Mouse (Mus musculus) ovary, postnatal 14 days (tissue): ENCODE results near the gene Hist1h2ba.

Experiments used
- DNase-seq: peaks from one replicate; pipeline ENCODE4 v3.0.0; 2022; ENCODE audit warnings: low spot score

Gene Hist1h2ba

DNA sequence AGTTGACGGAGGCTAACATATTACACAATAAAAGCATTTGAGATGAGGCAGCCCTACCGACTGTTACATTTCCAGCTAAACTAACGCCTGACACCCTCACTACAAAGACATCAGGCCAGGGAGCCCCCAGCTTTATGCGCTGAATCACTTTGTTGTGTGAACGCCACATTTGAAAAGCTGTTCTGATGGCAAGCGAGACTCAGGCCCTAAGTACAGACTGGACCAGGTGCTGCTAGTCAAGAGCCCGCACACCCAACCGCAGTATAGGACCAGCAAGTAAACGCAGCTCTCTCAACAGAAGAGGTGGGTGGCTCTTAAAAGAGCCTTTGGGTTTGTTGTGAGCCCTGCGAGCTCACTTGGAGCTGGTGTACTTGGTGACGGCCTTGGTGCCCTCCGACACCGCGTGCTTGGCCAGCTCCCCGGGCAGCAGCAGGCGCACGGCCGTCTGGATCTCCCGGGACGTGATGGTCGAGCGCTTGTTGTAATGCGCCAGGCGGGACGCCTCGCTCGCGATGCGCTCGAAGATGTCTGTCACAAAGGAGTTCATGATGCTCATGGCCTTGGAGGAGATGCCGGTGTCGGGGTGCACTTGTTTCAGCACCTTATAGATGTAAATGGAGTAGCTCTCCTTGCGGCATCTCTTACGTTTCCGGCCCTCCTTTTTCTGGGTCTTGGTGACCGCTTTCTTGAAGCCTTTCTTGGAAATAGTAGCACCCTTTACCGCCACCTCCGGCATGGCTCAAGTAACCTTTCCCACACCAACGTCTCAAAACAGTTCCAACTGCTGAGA is at the start of gene Hist1h2ba:
TSS of gene Hist1h2ba (minus strand) at position 736 of the 790 bp plus-strand sequence.
- DNase-seq, result no peak

DNA sequence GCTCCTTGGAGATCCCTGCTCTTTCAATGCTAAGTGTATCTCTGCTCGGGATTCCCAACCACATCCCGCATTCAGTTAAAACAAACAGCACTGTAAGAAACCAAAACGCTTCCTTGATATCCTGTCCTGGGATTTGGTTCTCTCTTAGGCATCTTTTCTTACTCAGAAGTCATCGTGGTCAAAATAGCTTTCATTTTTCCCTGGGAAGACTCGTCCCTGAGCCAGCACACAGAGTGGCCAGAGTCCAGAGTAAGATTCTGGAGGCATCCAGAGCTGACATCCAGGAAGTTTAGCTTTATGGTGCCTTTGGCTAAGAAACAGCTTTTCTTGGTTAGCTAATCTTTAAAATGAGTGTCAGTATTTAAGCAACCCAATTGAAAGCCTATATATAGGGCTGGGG is 38.3 kb upstream of the Hist1h2ba start:
- DNase-seq, result no peak

DNA sequence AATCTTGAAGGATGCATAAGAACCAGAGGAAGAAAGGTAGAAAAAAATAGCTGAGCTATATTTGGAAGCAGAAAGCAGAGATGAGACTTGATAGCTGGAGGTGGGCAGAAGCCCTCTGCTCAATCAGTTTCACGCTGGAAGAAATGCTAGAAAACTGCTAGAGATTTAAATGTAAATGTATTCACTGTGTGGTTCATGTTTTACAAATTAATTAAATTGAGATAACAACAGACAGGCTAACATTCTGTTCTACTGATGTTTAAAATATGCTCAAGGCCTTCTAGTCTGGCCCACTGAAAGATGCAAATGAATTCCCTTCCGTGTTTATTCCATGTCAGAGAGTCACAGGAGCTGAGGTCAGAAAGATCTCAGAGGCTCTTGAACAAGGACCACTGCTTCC is 37.9 kb upstream of the Hist1h2ba start:
- no peak for DNase-seq

DNA sequence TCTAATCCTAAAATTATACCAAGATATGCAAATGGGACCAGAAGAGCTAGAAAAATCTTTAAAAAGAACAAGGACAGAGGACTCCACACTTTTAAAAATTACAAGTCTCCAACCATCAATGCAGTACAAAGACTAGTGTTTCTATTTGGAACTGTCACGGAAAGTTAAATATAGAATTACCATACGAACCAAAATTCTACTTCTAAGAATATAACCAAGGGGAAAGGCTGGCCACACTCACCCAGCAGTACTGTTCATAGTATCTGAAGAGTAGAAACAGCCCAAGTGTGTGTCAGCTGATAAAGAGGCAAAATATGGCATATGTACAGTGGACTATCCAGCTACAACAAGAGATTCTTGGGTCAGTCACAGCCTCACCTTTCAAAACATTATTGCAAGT is 31.0 kb upstream of the Hist1h2ba start:
- DNase-seq, result no peak

DNA sequence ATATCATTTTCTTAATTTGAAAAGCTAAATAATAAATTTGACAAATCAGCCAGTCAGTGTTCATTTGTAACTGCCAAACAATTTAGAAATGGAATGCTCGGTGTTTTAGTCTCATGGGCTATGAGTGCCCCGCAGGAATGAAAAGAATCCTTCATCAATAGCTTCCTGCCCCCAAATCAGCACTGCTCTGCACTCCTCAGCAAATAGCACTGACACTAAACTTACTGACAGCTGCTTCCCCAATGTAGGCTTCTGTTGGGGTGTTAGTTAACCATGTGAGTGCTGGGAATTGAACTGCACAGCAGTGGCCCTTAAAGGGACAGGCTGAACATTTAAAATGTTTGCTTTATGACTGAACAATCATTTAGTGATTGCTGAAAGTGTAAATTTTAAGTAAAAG is 25.8 kb upstream of the Hist1h2ba start:
- no peak for DNase-seq

DNA sequence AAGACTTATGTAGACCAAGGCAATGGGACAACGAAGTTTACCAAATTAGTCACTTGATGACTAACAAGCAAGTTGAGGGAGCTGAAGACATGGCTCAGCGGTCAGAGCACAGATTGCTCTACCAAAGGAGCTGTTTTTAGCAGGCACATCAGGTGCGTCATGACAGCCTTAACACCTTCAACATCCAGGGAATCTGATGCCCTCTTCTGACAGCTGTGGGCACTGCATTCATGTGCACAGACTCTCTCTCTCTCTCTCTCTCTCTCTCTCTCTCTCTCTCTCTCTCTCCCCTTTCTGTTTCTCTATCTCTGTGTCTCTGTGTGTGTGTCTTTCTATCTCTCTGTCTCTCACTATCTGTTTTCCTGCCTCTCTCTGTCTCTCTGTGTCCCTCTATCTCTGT is 17.0 kb upstream of the Hist1h2ba start:
- no peak for DNase-seq

DNA sequence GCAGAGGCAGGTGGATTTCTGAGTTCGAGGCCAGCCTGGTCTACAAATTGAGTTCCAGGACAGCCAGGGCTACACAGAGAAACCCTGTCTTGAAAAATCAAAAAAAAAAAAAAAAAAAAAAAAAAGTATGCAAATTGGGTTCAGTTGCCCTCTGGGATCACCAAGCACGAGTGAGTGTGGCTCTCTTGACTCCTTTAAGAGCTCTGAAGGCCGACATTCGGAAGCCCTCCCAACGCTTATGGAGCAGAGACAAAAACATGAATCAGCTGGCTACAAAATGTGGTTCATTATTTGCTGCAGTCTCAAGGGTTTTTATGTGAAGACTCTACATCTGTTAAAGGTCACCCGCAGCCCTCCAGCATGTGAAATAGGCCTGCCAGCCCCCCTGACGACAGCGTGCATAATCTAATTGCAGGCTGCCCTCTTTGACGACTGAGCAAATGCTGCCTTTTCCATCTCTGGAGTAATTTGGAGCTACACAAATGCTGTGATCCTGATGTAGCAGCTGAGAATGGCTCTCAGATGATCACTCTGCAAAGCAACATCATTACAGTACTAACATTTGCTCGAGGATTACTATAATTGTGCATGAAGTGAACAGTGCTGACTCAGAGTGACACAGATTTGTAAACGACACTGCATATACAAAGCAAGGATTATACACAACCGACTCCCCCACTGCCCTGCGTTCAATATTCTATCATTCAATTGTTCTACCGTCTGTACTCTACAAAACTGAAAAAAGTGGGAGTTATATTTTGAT is 15.7 kb upstream of the Hist1h2ba start:
- no peak for DNase-seq

DNA sequence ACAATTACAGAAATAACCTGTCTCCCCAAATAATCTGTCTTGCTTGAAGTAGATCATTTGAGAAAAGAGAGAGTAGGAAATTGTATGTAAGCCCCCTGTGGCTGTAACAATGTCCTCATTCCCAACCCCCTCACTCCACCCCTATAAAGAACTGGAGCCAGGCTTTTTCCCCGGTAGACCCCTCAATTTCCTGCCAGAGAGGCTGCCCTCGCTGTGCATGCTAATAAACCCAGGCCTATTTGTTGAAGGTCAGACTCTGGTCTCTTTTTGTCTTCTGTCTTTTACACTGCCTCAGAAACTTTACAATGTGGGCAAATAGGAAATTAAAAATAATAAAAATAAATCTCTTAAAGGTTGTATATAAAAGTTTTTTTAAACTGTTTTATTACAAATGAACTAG is 12.3 kb upstream of the Hist1h2ba start:
- DNase-seq, result no peak

DNA sequence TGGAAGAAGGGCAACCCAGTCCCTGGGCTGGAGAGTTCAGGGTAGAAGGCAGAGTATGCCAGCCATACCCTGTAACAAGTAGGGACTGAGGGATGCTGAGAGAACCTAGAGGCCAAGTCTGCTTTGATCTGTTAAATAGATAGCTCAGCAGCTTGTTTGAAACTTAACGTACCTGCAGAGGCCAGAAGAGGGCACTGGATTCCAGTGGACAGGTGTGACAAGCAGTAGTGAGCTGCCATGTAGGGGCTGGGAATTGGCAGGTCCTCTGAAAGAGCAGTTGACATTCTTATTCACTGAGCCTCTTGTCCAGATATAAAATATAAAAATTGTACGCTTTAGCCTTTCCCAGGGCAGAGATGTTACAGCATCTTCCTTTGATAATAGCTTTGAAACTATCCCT is 8.9 kb upstream of the Hist1h2ba start:
- no peak for DNase-seq

DNA sequence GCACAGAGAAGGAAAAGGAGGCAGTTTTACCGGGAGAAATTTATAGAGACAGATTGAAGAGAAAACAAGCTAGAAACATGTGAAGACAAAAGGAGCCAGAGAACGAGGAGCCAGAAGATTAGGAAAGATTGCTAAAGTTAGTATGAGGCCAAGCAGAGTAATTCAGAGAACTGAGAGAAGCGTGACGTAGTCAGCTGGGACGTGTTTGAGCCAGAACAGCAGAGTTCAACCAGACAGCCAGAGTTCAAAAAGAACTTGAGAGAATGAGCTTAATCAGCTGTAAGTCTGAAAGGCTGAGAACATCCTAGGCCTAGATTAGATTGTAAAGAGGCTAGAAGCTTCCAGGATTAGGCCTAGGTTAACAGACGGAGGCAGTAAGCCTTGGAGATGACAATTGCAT is 6.3 kb upstream of the Hist1h2ba start:
- no peak for DNase-seq

DNA sequence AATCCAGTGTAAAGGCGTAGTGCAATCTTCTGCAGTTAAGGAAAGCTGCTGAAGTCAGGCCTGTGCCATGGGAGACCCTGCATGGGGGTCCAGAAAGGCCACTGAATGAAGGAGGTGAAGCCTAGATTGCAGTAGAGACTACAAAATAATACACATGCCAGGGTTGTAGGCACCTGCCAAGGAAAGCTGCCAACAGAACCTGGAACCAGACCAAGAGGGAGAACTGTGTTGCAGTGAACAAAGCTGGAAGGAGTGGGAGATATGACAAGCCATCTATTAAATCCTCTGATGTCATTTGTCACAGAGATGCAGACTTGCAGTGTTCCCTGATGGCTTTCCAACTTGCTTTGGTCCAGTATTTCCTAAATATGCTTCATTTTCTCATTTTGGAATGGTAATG is 4.7 kb upstream of the Hist1h2ba start:
- peak; percentile 41 for DNase-seq

DNA sequence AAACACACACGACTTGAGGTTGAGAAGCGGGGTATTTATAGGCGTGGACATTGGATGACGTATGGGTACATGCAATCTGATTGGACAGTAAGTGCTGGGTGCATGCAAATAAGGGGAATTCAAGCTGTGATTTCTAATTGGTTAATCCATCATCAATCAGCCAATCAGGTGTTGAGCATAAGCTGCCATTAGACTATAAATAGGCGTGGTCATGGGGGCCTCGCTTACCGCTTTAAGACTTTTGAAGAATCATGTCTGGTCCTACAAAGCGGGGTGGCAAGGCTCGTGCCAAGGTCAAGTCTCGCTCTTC is 210 bp upstream of the Hist1h2ba start, which contains the start of gene Hist1h2aa:
TSS of gene Hist1h2aa (plus strand) at position 252 of the 310 bp plus-strand sequence.
- DNase-seq, result no peak

DNA sequence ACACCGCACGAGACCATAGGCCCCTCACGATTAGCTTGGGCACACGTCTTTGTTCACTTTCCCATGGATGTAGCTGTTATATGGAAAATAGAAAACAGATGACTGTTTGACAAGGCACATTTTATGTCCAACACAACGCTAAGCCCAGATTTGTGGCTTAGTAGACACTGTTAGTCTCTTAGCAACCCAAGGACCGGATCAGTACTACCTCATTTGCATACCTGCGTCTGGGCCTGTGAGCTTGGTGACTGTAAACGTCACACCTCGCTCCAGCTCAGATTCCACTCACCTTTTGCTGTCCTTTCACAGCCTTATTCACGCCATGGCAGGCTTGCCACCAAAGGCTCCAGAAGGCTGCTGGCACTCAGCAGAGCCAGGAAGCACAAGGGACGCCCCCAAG is 3.1 kb downstream of the Hist1h2ba start:
- no peak for DNase-seq

DNA sequence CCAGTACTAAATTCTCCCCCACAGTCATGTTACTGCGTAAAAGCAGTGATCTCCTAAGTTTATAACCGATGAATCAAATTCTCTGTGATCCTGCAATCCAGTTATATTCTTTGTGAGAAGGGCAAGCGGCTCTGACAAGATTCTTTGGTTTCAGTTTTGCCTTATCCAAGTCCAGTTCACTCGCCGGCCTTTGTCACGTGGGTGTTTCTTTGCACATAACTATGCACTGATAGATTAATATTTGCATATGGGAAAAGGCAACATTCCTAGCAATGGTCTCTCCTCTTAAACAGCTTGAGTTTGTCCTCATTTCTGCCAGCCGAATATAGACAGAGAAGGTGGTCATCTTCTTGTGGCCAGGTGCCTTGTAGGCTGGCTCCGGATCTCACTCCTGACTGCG is 3.5 kb downstream of the Hist1h2ba start:
- no peak for DNase-seq

DNA sequence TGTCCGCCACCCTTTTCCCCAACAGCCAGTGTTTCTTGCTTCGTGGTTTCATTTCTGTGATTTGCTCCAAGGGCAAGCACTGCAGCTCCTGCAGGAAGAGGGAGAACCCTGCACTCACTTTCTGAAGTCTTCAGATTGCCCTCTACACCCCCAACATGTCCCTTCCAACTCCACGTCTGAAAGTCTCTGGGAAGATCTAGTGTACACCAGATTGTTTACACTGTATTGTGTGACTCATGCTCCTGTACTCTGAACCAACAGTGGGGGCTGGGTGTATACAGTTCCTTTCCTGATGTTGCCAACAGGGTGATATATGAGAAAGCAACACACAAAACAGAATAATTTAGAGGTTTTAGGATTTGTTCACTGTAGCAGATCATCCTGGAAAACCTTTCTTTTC is 5.3 kb downstream of the Hist1h2ba start:
- no peak for DNase-seq

DNA sequence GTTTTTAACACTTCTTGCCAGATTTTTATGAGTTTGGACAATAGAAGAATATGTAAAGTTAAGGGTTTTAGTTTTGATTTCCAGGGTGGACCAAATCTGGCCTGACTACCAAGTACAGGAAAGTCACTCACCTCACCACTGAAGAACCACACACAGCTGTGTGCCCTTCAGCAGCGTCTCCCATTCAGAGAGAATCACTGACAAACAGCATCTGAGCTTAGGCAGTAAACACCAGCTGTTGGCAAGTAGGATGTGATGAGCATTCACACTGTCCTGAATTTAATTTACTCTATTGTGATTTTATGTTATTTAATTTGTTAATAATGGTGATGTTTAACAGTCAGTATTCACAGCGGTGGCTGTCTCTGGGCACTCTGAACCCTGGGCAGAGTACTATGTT is 8.2 kb downstream of the Hist1h2ba start:
- no peak for DNase-seq

DNA sequence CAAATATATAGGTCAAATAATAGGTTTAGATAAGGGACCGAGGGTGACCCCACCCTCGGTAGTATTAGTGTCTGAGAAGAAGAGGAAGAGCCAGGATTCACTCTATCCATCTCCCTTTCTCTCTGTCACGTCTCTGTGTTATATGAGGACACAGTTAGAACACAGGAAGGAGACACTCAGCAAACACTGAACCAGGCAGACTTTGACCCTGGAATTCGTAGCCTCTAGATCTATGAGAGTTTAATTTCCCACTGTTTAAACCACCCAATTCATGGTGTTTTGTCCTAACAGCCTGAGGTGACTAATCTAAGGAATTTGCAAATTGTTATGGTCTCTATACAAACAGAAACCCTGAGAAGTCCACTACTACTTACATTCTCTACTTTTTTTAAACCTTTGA is 16.3 kb downstream of the Hist1h2ba start:
- DNase-seq, result no peak

DNA sequence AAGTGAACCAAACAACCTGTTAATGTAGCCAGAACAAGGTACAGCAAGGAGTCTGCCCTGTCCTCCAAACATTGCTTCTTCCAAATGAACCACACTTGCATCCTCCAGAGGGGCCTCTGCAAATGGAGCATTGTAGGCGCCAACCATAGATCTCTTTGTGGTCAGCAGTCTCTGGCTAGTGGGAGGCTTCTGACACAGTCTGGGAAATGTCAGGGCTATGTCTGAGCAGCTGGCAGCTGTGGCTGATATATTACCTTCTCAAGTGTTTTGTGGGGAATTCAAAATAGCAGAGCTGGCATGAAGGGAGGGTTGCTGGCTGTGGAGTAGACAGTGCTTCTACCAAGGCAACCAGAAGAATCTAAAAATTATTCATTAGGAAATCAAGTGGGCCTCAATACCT is 17.8 kb downstream of the Hist1h2ba start:
- DNase-seq, result no peak

DNA sequence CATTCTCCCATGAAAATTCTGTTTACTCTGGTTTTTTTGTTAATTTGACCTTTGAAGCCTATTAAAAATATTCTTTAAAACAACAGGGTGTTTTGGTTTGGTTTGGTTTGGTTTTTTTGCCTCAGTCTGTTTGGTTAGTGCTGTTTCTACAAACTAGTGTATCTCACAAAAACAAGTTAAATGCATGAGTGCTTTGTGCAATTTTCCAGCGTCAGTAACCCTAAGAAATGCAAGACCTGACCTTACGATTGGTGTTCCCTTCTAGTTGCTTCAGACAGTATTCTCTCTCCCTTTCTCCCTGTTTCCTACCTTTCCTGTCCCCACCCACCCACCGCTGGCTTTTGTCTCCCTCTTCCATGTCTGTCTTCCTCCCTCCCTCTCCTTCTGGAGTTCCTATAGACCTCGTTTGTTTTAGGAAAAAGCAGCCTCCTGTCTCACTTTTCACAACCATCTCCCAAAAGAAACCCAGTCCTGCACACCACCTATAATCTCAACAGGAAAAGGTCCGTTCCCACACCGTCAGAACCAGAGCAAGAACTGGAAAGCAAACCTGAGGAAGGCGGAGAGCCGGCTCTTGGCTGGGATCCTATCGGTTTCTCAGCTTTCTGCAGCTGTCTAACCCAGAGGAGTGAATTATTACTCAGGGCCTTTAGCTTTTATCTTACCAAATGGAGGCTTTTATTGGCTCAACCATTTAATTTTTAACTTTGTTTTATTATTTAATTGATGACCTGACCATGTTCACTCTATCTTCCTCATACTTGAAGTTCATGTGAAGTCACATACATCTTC is 19.4 kb downstream of the Hist1h2ba start, which contains the start of gene Slc17a4:
TSS of gene Slc17a4 (minus strand) at position 634 of the 792 bp plus-strand sequence.
- no peak for DNase-seq

DNA sequence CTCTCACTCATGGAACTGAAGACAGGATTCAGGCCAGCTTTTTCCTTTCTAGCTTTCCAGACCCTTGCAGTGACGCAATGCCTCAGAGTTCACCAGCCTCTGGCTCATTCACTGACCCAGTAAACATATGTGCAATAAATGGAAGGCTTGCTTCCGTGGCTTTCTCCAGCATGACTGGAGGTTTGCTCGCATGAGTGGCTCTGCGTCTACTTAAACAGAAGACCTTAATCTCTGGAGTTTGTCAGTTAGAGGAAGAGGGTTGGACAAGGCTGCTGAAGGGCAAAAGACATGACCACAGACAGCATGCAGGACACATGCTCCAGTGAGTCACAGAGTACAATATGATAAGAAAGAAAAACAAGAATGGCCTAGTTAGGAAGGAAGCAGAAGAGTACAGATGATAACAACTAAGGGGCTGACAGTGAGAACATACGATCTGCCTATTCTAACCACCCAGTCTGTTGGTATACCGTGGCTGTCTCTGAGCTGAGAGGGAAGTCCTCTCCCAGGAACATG is 20.1 kb downstream of the Hist1h2ba start:
- no peak for DNase-seq

DNA sequence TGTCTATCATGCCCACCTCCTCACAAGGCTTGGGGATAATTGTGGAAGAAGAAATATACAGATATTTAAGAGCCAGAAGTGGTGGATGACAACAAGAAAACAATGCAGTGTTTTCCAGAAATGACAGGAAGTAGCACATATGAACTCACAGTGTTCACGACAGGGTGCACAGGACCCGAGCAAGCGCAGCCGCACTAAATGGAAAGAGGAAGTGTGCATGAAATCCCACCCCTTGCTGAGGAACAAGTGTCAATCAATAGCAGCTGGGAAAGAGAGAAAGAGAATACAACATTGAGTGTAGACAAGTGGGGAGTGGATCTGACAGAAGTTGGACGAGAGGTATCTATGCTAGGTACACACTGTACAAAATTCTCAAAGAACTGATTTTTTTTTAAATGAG is 22.6 kb downstream of the Hist1h2ba start:
- no peak for DNase-seq

DNA sequence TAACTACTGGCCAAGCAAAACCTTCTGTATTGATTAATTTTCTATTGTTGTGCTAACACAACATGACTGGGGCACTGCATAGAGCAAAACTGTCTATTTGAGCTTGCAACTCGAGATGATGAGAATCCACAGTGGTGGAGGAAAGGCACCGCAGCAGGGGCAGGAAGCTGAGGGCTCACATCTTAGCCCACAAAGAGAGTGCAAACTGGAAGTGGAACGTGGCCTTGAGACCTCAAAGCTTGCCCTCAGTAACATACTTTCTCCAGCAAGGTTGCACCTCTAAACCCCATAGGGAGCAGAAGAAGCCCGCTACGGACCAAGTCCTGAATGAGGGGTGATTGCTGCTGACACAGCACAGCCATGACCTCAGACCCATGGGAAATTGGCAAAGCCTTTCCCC is 23.8 kb downstream of the Hist1h2ba start:
- no peak for DNase-seq

DNA sequence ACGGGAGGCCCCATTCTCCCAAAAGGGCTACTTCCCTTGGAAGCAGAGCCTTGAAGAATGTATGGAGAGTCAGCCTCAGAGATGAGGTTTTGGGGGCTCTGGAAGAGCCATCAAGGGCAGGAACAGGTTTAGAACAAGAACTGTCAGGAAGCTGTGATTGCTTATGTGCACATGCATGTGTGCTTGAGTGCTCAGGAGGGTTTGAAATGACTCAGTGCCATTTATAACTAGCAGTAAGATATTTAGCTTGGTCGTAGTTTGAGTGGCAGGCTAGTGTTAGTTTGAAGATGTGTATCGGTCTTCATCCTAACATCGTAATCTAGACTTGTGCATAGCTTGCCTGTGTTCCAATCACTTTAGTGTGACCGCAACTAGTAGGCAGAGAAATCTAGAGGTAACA is 27.1 kb downstream of the Hist1h2ba start:
- DNase-seq, result no peak
